Mouse (Mus musculus) layer of hippocampus, adult 9-11 months (tissue): ENCODE measurements around the gene Cenpo.
A peak's percentile ranks its signal among the peaks of the same experiment; 100 is the strongest.
"Not testable (repeated sequence)": the region's sequence is repeated elsewhere in the genome, so short reads cannot be mapped to it uniquely, and the experiment has no call there.

Experiments used
- DNase-seq: peaks from one replicate; pipeline ENCODE4 v3.0.0; 2022

Cenpo gene

DNA sequence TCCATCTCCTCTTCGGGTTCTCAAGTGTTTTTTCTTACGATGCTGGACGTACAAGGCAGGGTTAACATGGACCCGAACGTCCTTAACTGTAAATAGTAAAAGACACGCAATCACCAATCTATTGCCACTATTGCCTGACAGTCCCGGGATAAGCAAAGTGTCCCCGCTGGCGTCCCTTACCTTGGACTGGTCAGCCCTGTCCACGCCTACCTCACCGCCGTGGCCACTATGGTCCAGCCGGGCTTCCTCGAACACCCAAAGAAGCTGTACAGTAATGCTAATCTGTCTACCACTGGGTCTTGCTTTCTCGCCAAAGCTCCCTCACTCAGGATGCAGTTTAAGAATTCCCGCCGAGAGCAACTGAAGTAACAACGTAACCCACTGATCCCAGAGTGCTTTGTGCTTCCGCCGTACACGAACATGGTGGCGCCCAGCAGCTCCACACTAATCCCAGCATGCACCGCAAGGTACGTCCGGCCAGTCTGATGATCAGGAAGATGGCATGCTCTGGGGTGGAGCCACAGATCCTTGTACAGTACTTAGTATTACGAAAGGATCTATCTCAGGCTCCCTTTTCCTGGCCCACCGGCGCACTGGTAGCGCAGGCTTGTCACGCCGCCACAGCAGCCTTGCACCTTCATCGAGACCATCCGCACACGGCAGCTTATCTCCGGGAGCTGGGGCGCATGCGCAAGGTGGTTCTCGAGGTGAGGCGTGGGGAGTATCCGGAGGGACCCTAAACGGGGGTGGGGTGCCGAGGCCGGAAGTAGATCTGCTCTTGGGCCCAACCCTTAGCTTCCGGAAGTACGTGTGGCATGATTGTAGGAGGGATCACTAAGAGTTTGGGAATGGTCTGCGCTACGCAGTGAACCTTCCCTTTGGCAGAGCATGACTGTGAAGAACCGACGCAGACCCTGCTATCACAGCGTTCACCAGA, at the start of gene Cenpo, which contains the start of gene Ptrhd1:
Gene Cenpo (minus strand): TSS at position 723 of the 937 bp plus-strand sequence.
Gene Ptrhd1 (plus strand): TSS at position 456 of the 937 bp plus-strand sequence.
- DNase-seq, result peak; percentile 97

DNA sequence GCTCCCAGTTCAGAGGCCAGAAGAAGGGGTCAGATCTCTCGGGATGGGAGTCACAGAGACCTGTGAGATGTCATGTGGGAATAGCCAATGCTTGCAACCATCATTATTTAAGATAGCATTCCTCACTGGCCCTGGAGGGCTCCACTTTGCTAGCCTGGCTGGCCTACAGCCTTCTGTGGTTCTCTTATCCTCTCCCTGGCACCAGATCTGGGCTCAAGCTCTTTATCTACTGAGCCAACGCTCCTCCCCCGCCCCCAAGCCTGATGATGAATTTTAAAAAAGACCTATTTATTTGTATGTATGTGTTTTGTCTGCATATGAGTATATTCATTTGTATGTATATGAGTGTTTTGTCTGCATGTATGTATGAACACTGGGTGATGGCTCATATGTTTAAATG, 45.8 kb upstream of the Cenpo start:
- DNase-seq, result no peak

DNA sequence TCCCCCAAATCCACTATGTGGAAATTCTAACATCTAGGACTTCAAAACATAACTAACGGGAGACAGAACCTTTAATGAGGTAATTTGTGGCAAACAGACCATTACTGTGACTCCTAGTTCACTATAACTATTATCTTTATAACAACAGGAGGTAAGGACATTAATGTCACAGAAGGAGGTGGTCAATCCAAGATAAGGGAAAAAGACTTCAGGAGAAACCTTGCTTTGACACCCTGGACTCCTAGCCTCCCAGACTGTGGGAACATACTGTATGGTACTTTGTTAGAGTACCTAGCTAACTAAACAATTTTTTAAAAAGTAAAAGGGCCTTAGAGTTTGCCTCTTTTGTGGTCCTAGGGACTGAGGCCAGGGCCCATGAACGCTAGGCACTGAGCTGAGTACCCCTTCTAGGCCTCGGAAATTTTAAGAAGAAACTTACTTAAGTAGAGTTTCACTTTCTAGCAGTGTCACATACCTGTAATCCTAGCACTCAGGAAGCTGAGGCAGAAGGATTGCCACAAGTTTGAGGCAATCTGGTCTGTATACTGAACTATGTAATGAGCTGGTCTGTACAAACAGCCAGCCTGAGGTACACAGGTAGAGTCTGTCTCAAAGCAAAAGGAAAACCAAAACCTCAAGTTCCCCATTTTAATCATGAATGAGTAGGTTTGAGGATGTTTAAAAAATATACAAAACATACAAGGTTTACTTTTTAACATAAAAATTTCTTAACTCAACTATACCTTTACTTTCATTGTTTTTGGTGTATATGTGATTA, 45.1 kb upstream of the Cenpo start:
- DNase-seq, result no peak

DNA sequence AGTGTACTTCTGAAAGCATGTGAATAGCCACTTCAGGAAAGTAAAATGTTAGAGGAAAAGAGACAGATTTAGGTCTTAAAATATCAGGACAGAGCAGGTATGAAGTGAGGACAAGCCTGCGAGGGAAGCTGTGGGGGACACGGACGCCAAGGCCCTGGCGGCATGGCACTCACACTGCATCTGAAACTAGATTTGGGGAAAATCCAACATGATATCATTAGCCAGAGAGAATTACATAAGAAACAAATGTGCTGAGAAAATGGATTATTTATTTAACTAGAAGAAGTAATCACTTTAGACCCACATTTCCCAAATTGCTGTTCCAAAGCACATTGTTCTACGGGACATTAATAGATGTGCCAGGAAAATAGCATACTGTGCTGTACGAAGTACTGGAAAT, 37.0 kb upstream of the Cenpo start:
- peak; percentile 41 for DNase-seq

DNA sequence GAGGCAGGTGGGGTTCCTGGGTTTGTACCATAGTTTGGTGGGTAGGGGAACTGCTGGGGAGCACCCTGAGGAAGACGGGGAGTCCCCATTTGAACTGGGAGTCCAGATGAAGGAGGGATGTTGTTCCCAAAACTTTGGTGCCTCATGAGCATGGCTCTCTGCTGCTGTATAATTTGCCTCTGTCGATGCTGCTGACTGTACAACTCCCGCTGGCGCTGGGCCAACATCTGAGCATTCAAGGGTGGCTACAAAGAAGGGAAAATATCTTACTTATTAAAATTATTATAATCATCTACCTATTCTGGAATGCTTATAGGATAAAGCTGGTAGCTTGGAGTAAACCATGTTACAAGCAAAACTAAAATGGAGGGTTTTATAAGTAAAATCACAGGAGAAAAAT, 33.7 kb upstream of the Cenpo start:
- no peak for DNase-seq

DNA sequence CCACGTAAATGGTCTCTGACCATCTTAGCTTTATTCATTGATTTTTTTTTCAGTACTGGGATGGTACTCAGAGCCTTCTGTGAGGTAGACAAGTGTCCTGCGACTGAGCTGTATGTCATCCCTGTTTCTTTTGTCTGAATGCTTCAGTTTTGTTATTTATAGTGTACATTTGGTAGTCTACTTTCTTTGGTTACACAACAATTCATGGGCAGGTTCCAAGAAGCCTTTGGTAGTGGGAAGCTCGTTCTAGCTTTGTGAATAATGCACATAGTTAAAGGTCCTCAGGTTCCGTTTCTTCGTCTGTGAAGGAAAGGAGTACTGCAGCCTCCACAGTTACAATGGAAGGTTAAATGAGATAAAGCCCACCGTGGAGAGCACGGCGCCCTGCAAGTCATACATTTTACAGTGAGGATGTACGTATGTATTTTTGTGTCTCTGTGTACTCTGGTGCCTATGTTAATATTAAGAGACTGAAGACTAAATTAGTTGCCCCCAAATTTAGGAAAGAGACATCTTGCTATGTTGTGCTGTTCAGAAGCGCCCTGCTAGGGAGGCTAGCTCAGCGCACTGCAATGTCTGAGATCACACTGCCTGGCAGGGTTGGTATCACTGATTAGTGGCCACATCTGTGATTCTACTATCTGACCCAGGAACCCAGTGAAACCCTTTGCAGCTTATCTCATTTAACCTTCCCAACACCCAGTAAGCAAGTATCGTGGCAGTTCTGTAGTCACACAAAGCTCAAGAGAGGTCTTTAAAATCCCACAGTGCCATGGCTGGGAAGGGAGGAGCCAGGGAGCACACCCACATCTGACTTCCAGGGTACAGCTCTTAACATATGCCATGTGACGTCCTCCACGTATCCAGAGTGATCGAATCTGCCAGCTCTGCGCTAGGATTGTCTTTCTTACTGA, 18.9 kb upstream of the Cenpo start:
- no peak for DNase-seq

DNA sequence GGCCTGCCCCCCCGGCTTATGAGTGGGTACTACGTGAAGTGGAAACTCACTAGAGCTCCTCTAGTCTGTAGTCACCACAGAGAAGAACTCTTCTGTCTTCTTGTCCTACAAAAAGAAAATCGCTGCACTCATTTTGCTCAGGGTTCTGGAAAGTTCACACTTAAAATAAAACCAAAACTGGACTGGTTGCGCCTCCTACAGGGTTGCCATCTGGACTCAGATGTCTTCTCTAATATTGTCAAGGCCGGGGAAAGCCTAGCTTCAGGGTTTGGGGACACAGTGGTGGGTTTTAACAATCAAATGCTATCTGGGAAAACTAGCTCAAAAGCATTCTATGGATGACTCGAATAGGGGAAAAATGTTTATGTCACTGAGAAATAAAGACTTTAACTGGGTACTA, 15.7 kb upstream of the Cenpo start:
- DNase-seq, result no peak

DNA sequence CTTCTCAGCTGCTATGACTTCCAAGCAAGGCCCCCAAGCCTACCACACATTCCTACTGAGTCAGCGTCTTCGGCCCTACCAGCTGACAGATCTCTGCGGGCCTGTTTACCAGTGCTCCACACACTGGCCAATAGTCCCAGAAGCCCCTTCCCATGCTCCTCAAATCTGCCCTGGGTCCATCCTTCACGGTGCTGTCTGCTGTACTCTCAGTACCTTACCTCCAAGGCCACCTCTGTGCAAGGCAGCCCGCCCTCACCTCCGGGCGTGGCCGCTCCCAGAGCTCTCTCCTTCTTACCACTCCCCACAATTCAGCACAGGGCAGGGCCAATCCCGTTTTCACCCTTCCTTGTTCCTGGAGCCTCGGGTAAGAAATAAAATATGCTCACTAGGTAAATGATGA, 11.6 kb upstream of the Cenpo start:
- DNase-seq, result no peak

DNA sequence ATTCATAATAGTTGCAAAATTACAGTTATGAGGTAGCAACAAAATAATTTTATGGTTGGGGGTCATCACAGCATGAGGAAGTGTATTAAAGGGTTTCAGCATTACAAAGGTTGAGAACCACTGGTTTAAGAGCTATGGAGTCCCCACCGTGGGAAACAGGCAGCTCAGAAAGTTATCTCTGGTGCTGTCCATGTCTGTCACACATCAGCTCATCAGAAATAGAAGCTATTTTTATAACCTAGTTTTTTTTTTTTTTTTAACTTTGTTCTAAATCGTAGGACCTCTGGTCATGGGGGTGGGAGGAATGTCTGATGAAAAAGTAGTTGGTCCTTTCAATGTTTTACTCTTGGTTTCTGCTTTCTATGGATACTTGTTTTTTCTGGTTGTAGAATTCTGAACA, 9.7 kb upstream of the Cenpo start:
- DNase-seq, result no peak

DNA sequence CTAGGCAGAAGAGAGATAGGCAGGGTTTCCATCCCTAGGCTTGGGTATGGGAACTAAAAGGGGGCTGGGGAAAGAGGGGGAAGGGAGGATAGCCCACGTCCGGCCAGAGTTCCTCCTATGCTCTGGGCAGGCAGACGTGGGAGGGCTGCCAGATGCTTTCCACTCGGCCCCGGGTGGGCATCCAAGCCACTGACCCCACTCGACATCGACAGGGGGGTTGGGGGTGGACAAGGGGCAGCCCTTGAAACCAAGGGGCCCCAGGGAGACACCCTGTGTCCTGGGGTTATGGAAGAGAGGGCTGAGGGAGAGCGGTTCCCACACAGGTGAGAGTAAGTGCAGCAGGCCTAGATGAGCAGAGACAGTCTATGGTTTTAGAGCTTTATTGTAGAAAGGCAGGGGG, 6.2 kb upstream of the Cenpo start:
- DNase-seq, result not testable (repeated sequence)

DNA sequence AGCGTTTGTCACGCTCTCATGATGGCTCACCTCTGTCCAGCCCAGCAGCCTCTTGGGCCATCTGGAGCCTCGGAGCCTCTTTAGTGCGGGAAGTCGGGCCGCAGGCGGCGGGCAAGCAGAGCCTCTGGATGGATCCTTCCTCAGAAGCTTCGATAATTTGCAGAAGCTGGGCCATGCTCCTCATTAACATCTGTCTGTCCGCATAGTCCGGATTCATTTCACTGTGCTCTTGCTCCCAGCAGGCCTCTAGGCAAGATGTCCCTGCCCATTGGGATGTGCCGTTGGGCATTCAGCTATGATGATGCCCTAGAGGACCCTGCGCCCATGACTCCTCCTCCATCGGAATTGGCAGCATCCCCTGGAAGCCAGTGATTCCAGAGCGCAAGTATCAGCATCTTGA, 3.4 kb upstream of the Cenpo start:
- DNase-seq, result no peak

DNA sequence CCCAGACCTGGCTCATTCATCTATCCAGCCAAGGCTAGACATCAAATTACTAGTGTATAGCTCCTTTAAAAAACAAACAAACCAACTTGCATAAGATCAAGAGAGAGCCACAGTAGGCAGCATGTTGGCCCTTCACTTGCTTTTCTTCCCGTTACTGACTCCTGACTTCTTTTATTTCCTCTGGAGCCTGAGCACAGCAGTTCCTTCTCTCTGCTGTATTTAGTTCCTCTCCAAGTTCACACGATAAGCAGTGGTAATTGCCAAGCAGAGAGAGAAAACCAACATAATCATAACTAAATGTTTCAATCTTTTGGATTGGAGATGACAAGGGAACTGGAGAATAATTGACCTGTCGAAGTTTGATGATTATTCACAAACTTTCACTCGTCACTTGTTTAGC, 1.3 kb downstream of the Cenpo start:
- DNase-seq, result no peak

DNA sequence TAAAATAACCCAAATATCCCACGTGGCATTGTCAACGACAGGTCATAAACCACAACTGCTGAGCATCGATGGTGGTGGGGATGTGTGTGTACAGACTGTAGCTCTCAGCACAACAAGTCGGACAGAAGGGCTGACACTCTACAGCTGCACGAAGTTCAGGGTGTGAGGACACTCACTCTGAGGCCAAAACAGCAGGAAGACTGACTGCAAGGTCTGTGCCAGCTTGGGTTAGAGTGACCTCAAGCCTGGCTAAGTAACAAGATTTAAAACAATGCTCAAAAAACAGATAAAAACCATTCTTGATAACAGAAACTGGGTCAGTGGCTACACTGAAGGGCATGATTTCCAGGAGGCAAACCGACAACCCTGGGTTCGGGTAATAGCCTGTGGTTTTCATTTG, 3.9 kb downstream of the Cenpo start:
- DNase-seq, result no peak

DNA sequence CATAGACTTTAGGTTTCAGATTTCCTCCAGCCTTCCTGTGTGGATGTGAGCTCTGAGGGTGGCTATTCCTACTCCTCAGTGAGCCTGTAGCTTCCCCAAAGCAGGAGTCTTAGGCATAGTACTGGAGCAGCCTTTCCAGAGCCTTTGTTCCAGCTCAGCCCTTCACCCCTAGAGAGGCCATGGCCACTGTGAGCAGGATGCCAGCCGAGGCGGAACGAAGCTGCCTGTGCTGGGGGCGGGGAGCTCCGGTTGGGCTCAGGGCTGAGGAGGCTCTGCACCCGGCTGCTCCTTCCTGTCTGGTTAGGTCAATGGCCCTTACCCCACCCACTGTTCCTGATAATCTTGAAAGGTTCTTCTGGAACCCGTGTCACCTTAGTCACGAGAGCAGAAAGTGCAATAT, 21.2 kb downstream of the Cenpo start:
- DNase-seq, result no peak

DNA sequence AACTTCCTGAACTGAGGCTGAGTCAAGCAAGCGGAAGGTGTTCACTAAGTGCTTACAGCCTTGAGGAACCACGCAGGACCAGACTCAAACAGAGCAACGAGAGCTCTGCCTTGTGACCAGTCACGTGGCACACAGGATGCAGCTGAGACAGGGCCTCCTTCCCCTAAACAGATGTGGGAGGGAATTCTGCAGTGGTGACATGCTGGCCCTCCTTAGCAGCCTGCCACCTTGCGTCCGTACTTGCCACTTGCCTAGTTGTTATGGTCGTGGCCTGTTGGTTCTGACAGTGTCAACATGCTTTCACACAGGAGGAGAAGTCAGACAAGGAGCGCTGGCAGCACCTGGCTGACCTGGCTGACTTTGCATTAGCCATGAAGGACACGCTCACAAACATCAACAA, 22.9 kb downstream of the Cenpo start:
- peak; percentile 76 for DNase-seq

DNA sequence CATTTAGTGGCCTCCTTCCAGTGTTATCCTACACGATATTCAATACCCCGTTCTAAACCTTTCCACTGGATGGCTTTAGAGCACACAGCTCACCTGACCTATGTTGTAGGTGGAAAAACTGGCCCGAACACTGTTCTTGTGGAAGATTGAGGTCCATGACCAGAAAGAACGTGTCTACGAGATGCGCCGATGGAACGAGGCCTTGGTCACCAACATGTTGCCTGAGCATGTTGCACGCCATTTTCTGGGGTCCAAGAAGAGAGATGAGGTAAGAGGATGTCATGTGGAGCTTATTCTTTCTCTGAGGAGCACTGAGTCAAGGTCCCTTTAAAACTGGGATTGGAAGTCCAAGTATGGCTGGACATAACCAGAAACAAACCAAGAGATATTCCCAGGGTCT, 24.9 kb downstream of the Cenpo start:
- no peak for DNase-seq

DNA sequence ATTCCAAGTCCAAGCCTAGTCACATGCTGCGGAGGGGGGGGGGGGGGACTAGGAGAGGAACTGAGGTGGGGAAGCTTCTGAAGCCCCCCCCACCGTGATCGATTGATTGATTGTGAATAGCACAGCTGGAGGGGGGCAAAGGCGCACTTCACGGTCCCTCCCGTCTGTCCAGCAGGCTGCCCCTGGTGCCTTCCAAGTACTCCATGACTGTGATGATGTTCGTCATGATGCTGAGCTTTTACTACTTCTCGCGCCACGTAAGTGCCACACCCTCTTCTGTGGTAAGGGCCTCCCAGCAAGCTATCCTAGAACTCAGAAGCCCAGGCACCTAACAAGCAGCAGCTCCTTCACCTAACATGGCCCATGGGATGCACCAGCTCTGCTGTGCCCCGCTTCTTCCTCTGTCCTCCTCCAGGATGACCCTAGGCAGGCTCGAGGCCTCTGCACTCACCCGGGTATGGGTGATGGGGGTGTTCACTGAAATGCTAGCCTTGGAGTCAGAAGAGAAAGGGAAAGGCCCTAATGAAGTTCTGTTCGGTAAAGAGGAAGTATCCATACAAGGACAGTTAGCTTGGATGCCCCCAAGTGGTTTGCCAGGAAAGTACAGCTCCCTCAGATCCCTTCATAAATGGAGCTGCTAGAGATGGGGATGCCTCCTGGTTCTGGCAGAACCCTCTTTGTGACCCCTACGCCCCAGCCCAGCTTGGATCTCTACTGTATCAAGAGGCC, 25.5 kb downstream of the Cenpo start:
- DNase-seq, result peak; percentile 61

DNA sequence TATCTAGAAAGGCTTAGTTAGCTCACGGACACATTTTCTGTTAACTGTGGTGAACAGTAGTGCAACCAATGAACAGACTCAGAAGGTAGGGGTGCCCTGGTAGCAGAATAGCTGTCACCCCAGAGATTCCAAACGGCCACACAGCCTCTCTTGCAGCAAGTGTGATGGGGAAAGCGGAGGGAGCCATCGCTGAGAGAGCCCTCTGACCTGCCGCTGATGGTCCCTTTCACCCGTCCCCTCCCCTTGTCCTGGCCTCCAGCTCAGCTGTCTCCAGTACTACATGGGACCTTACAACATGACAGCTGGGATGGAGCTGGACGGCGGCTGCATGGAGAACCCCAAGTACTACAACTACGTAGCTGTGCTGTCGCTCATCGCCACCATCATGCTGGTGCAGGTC, 28.0 kb downstream of the Cenpo start:
- no peak for DNase-seq

DNA sequence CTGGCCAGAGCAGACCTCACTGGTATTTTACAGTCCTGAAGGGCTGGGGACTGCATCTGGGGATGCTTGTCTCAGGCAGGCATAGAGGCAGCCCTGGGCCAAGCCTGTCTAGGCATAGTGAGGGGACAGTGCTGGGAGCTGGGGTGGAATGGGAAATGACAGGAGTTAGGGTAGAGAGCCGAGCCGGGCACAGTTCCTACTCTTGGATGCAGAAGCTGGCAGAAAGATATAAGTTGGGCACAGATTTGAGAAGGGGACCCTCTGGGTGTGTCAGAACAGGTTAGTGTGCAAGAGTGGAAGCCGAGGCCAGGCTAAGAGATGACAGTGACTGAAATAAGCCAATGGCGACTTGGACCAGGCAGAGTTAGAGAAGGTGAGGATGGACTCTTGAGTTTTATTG, 31.9 kb downstream of the Cenpo start:
- DNase-seq, result no peak

DNA sequence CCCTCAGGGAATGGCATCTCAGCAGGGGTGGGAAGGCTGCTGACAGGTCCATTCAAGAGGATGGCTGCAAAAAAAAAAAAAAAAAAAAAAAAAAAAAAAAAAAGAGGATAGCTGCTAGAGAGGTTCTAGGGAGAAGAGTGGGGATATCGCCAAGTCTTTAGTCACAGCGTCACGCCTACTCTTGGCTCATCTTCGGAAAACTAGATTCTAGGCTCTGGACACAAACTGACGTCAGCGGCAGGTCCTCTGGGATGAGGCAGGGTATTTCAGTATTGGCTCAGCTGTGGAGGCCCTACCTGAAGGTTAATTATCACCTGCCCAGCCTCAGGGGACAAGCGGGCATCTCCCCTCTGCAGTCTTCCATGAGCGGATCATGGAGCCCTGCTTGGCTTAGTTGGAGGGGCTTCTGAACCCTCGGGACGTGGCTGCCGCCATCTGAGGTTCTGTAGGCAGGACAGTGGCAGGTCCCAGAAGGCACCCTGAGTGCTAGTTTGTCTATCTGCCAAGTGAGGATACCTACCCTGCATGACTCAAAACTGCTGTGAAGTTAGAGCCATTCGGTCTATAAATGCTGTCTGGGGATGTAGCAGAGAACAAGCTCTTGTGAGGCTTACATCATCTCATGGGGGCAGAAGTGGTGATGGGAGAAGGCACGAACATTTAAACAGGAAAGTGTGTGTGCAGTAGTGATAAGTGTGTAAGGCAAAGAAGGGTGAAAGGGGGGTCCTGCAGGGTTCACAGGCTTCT, 32.5 kb downstream of the Cenpo start:
- DNase-seq, result peak; percentile 68

DNA sequence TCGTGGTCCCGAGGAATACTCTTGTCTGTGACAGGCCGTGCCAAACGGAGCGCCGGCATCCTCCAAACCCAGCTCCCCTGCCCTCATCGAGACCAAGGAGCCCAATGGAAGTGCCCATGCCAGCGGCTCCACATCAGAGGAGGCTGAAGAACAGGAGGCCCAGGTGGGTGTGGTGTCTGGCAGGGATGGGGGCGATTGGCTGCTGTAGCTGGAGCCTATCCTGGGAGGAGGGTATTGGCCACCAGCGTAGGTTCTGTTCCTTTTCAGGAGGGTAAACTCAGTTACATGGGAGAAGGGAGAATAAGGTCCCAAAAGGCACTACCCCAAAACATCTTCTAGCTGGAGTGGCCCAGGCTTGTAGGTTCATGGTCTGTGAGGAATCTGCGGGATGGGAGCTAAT, 34.8 kb downstream of the Cenpo start:
- DNase-seq, result no peak

DNA sequence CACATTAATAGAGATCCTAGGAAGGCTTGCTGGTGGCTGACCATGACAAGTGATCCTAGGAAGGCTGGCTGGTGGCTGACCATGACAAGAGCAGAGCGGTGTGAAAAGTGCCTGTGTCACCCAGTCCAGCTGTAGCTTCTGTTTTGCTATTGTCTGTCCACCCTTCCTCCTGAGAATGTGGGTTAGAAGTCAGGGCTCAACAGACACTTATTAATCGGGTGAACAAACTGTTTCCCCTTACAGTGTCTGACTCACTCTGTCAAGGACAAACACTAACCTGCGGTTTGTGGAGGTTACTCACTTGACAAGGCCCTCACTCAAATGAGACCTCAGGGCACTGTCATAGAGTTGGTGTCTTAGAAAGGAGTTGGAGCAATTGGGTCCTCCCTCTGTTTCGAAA, 35.4 kb downstream of the Cenpo start:
- no peak for DNase-seq
